20 mouse cellular contexts compared by ENCODE assay signal in genomic region chr13:58933126-58933525, GRCm38 (mm10).
DNase-seq lines count a peak whose midpoint lies in the region; ATAC-seq lines count a peak whose summit lies in the region.
"Had no signal": no experiment of that assay in that cellular context is flagged by ENCODE, and none has a peak within 500 bp of the region (broad histone marks: within the 10 kb centered on the region; RNA-seq: fewer than 3 reads in every experiment).

No protein-coding gene starts in this region.

- no peak overlapping the region for H3K9ac ChIP-seq in forebrain, embryonic 15.5 days (replicated peaks)
- no peak overlapping the region for H3K9ac ChIP-seq in neural tube, embryonic 11.5 days (ENCODE audit: low read length)
- no peak overlapping the region for H3K9ac ChIP-seq in midbrain, embryonic 14.5 days (replicated peaks; ENCODE audit: low read length)
- H3K9ac ChIP-seq: heart, embryonic 15.5 days; limb, embryonic 13.5 days; liver, postnatal 0 days had no signal

- H3K36me3 ChIP-seq in forebrain, embryonic 10.5 days (replicated peaks): no peaks in the 10 kb centered on the region
- no peaks in the 10 kb centered on the region for H3K36me3 ChIP-seq in forebrain, embryonic 15.5 days
- no peaks in the 10 kb centered on the region for H3K36me3 ChIP-seq in neural tube, embryonic 11.5 days (ENCODE audit: control insufficient read depth, insufficient read depth, low read length)
- H3K36me3 ChIP-seq in midbrain, embryonic 14.5 days (ENCODE audit: control insufficient read depth, insufficient read depth, low read length): no peaks in the 10 kb centered on the region
- H3K36me3 ChIP-seq: heart, embryonic 15.5 days; limb, embryonic 13.5 days had no signal

- no peak for ATAC-seq in forebrain, embryonic 15.5 days (replicated peaks)
- ATAC-seq in neural tube, embryonic 11.5 days (ENCODE audit: insufficient read depth, low FRiP score, low TSS enrichment): peak; percentile 64
- ATAC-seq in midbrain, embryonic 14.5 days (ENCODE audit: low FRiP score, low TSS enrichment): no peak
- ATAC-seq: liver, postnatal 0 days; Patski had no signal

- no peaks in the 10 kb centered on the region for H3K9me3 ChIP-seq in forebrain, embryonic 10.5 days
- no peaks in the 10 kb centered on the region for H3K9me3 ChIP-seq in forebrain, embryonic 15.5 days
- no peaks in the 10 kb centered on the region for H3K9me3 ChIP-seq in neural tube, embryonic 11.5 days (ENCODE audit: control insufficient read depth, low read length)
- H3K9me3 ChIP-seq in midbrain, embryonic 14.5 days (ENCODE audit: control insufficient read depth, low read length): no peaks in the 10 kb centered on the region
- H3K9me3 ChIP-seq: heart, embryonic 15.5 days; limb, embryonic 13.5 days had no signal

- no peaks in the 10 kb centered on the region for H3K27me3 ChIP-seq in forebrain, embryonic 10.5 days (ENCODE audit: poor library complexity, severe bottlenecking)
- no peaks in the 10 kb centered on the region for H3K27me3 ChIP-seq in forebrain, embryonic 15.5 days
- no peaks in the 10 kb centered on the region for H3K27me3 ChIP-seq in neural tube, embryonic 11.5 days (ENCODE audit: control insufficient read depth, insufficient read depth, low read length)
- no peaks in the 10 kb centered on the region for H3K27me3 ChIP-seq in midbrain, embryonic 14.5 days (ENCODE audit: control insufficient read depth, insufficient read depth, low read length)
- H3K27me3 ChIP-seq: heart, embryonic 15.5 days had no signal

- peaks cover 57% of the 10 kb centered on the region for H3K4me1 ChIP-seq in forebrain, embryonic 10.5 days
- H3K4me1 ChIP-seq in forebrain, embryonic 15.5 days: peaks cover 42% of the 10 kb centered on the region
- H3K4me1 ChIP-seq in neural tube, embryonic 11.5 days (ENCODE audit: control insufficient read depth, insufficient read depth, low read length): peaks cover 24% of the 10 kb centered on the region
- peaks cover 27% of the 10 kb centered on the region for H3K4me1 ChIP-seq in midbrain, embryonic 14.5 days (ENCODE audit: control insufficient read depth, insufficient read depth, low read length)
- H3K4me1 ChIP-seq: heart, embryonic 15.5 days had no signal

- H3K4me2 ChIP-seq in forebrain, embryonic 15.5 days (replicated peaks): no peak overlapping the region
- H3K4me2 ChIP-seq in neural tube, embryonic 11.5 days (ENCODE audit: low read depth): no peak overlapping the region
- H3K4me2 ChIP-seq in midbrain, embryonic 14.5 days (ENCODE audit: low read length): no peak overlapping the region
- H3K4me2 ChIP-seq: heart, embryonic 15.5 days; limb, embryonic 13.5 days had no signal

- no peak for DNase-seq in forebrain, embryonic 10.5 days (ENCODE audit: extremely low spot score, low spot score)
- peak; percentile 60 for DNase-seq in neural tube, embryonic 11.5 days (ENCODE audit: low spot score)
- DNase-seq in neural tube, embryonic 10.5 days (ENCODE audit: extremely low spot score, low spot score): no peak
- no peak for DNase-seq in midbrain, embryonic 14.5 days
- peak; percentile 22 for DNase-seq in retina, postnatal 1 day
- DNase-seq in ovary, postnatal 10 days (ENCODE audit: low spot score): no peak
- no peak for DNase-seq in thymus, postnatal 10 days (ENCODE audit: low spot score in 2 of 2)
- DNase-seq: cerebellum, adult 11-12 months; embryo, embryonic 11 days; heart, adult 18-20 months; kidney, adult 2 months; kidney, postnatal 25 days; layer of hippocampus, postnatal 36 days; liver, postnatal 0 days; right cerebral cortex, postnatal 4 days had no signal

- no peak overlapping the region for H3K4me3 ChIP-seq in forebrain, embryonic 10.5 days
- no peak overlapping the region for H3K4me3 ChIP-seq in forebrain, embryonic 15.5 days
- H3K4me3 ChIP-seq in neural tube, embryonic 11.5 days (ENCODE audit: low read depth, low read length): no peak overlapping the region
- H3K4me3 ChIP-seq in midbrain, embryonic 14.5 days (replicated peaks; ENCODE audit: low read depth, low read length): no peak overlapping the region
- H3K4me3 ChIP-seq: erythroblast, embryonic 14.5 days; heart, embryonic 15.5 days; limb, embryonic 13.5 days had no signal

- 8% methylated on average over 4 of the region's 4 CpGs for WGBS in forebrain, embryonic 10.5 days
- 33% methylated on average over 4 of the region's 4 CpGs for WGBS in forebrain, embryonic 15.5 days
- 14% methylated on average over 4 of the region's 4 CpGs for WGBS in neural tube, embryonic 11.5 days
- 11% methylated on average over 4 of the region's 4 CpGs for WGBS in midbrain, embryonic 14.5 days

- H3K27ac ChIP-seq in forebrain, embryonic 10.5 days: peak overlapping the region; percentile 76
- H3K27ac ChIP-seq in forebrain, embryonic 15.5 days (replicated peaks): no peak overlapping the region
- peak overlapping the region; percentile 60; the same call in 1 of the 2 replicates for H3K27ac ChIP-seq in neural tube, embryonic 11.5 days (ENCODE audit: low read depth, low read length)
- H3K27ac ChIP-seq in midbrain, embryonic 14.5 days (replicated peaks; ENCODE audit: low read depth, low read length): peak overlapping the region; percentile 49
- H3K27ac ChIP-seq: heart, embryonic 15.5 days; limb, embryonic 13.5 days had no signal

Comparison
In these comparisons a context has a peak if more than half of its experiments do, and no peak if none do; other contexts are left out.
1. DNase-seq: peak in neural tube, embryonic 11.5 days (single experiment) and retina, postnatal 1 day (single experiment); none in forebrain, embryonic 10.5 days (single experiment), neural tube, embryonic 10.5 days (single experiment), midbrain, embryonic 14.5 days (single experiment), ovary, postnatal 10 days (single experiment) and thymus, postnatal 10 days (0 of 2).